Mouse (Mus musculus): ENCODE measurements around the gene Esp23.
"Not testable (repeated sequence)": the region's sequence is repeated elsewhere in the genome, so short reads cannot be mapped to it uniquely, and the experiment has no call there.

Gene Esp23

DNA sequence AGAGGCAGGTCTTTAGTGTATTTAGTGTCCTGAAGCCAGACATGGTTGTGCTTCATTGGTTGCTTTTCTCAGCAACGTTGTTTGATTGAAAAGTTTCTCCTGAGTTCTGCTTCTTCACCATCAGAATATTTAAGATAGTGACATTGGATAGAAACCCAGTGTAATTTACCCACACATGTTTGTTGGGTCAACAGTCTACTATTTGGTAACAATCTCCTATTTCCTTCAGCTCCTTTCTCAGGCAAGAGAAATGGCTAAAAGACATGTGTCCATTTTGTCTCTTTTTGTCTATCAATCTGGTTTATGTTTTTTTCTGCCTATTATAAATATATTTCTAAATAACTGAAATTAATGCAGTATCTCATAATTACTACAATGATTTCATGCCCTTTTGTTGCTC lies at the start of gene Esp23:
Gene Esp23 (minus strand): TSS at position 101 of the 400 bp plus-strand sequence.
- no peak for DNase-seq (ENCODE audit: low read depth in 1 of 2, low spot score in 2 of 2)

DNA sequence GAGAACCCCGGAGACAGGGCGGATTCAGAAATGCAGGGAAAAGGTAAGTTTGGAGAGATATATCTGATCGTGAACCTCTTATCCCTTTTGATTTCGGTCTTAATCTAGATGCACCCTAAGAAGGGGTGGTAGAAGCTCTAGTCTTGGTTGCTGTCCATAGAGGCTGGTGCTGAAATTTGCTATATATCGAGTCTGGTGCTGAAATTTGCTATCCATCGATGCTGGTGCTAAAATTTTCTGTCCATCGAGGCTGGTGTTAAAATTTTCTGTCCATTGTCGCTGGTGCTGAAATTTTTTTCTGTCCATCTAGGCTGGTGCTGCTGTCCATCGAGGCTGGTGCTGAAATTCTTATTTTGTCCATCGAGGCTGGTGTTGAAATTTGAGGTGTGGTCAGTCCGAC lies 30.3 kb upstream of the Esp23 start:
- not testable (repeated sequence) for DNase-seq (ENCODE audit: low read depth in 1 of 2, low spot score in 2 of 2)

DNA sequence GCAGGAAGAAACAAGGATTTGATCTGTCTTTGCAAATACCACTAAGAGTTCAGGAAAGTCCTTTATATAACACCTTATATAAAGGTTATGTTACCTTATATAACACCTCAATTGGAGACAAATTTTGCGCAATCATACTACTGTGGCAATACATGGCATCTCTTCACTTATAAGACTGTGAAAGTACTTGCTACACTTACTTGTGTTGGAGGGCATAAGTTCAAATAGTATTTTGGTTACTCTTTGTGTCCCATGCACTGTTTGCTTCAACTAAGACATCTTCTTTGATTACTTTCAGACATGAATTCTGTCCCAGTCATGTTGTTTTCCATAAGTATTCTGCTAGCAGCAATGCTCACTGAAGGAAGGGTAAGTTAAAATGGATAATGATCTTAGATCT lies 18.2 kb upstream of the Esp23 start, which contains the start of gene Esp22:
Gene Esp22 (plus strand): TSS at position 301 of the 400 bp plus-strand sequence.
- no peak for DNase-seq (ENCODE audit: low read depth in 1 of 2, low spot score in 2 of 2)

- DNase-seq (ENCODE audit: low read depth in 1 of 2, low spot score in 2 of 2) = no peak
Measured at GRCm38 (mm10) chr17:39063641-39064040, 13.2 kb downstream of the Esp23 start.

DNA sequence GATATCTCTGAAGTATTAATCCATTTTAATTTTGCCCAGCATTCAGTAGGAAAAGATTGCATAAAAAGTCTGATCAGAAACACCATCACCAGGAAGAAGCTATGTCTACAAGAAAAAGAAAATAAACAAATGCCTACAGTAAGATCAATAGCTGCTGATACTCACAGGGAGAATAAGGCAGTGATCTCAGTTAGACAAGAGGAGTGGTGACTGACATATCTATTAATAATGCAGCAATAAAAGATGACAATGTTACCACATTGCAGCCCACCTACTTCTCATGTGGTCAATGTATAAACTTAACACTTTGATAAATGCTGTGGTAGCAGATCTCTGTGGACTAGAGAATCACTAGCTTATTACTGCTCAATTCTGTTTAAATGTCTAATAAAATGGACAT lies 33.6 kb downstream of the Esp23 start, which contains the start of gene Gm21903:
Gene Gm21903 (minus strand): TSS at position 101 of the 400 bp plus-strand sequence.
- DNase-seq (ENCODE audit: low read depth in 1 of 2, low spot score in 2 of 2) = no peak

- DNase-seq (ENCODE audit: low read depth in 1 of 2, low spot score in 2 of 2) = not testable (repeated sequence)
Measured at GRCm38 (mm10) chr17:39036395-39036794, 40.4 kb downstream of the Esp23 start, which contains the start of gene Esp24. TSS of gene Esp24 (plus strand) at chr17:39036695.
